Mouse (Mus musculus): ENCODE data around the gene Platr17. TPM values are rescaled to one million over a fixed set of nuclear protein-coding genes. Genes with fewer than 3 reads are reported as not detected.

The Platr17 gene
- polyA plus RNA-seq, 1 experiment from 2014 or later = 0.41 TPM

GRCm38 (mm10) chr17:33909869-33910250 lies 4.9 kb downstream of the Platr17 start:
- ATAC-seq (peak; percentile 13), DNase-seq (peak; percentile 70)
- Histone ChIP-seq H3K36me3 (replicated peaks; ENCODE audit: insufficient read depth, low read length) (peaks cover 34% of the 10 kb centered on the region), H3K27me3 (ENCODE audit: insufficient read depth, low read length) (no peaks in the 10 kb centered on the region), H3K9me3 (ENCODE audit: low read length) (no peaks in the 10 kb centered on the region), H3K4me1 (ENCODE audit: insufficient read depth) (peaks cover 25% of the 10 kb centered on the region), H3K9ac (replicated peaks) (peak overlapping the region; percentile 95), H3K27ac (ENCODE audit: low read depth) (peak overlapping the region; percentile 100), H3K4me3 (ENCODE audit: low read depth, low read length) (peak overlapping the region; percentile 88), H3K4me2 (ENCODE audit: low read depth, low read length) (peak overlapping the region; percentile 97)
- no peak for TF ChIP-seq CTCF (IDR thresholded peaks at IDR 0.05; ENCODE audit: low read depth)
- no peak for TF ChIP-seq EP300 (IDR thresholded peaks at IDR 0.05; ENCODE audit: low read depth)
- WGBS (ENCODE audit: insufficient replicate concordance) = 2% methylated on average over 14 of the region's 14 CpGs

- H3K27ac ChIP-seq (ENCODE audit: low read depth) = peak overlapping the region; percentile 100
- TF ChIP-seq EP300 (IDR thresholded peaks at IDR 0.05; ENCODE audit: low read depth) (no peak), CTCF (IDR thresholded peaks at IDR 0.05; ENCODE audit: low read depth) (peak; percentile 55)
- peaks cover 38% of the 10 kb centered on the region for H3K36me3 ChIP-seq (replicated peaks; ENCODE audit: insufficient read depth, low read length)
- WGBS (ENCODE audit: insufficient replicate concordance) = 47% methylated on average over 11 of the region's 11 CpGs
- H3K9me3 ChIP-seq (ENCODE audit: low read length) = no peaks in the 10 kb centered on the region
- H3K9ac ChIP-seq (replicated peaks) = peak overlapping the region; percentile 95
- peak overlapping the region; percentile 97 for H3K4me2 ChIP-seq (ENCODE audit: low read depth, low read length)
- ATAC-seq (no peak), DNase-seq (no peak)
- H3K4me3 ChIP-seq (ENCODE audit: low read depth, low read length) = peak overlapping the region; percentile 88
- no peaks in the 10 kb centered on the region for H3K27me3 ChIP-seq (ENCODE audit: insufficient read depth, low read length)
- H3K4me1 ChIP-seq (ENCODE audit: insufficient read depth) = peaks cover 29% of the 10 kb centered on the region
Observed at GRCm38 (mm10) chr17:33910346-33911051, 5.6 kb downstream of the Platr17 start.

- H3K36me3 ChIP-seq (replicated peaks; ENCODE audit: insufficient read depth, low read length) = peaks cover 38% of the 10 kb centered on the region
- DNase-seq (no peak), ATAC-seq (no peak)
- no peak overlapping the region for H3K27ac ChIP-seq (ENCODE audit: low read depth)
- WGBS (ENCODE audit: insufficient replicate concordance) = 89% methylated on average over 31 of the region's 31 CpGs
- peaks cover 29% of the 10 kb centered on the region for H3K4me1 ChIP-seq (ENCODE audit: insufficient read depth)
- H3K4me3 ChIP-seq (ENCODE audit: low read depth, low read length) = no peak overlapping the region
- TF ChIP-seq EP300 (IDR thresholded peaks at IDR 0.05; ENCODE audit: low read depth) (no peak), CTCF (IDR thresholded peaks at IDR 0.05; ENCODE audit: low read depth) (no peak)
- H3K4me2 ChIP-seq (ENCODE audit: low read depth, low read length) = peak overlapping the region; percentile 97; the same call in 1 of the 2 replicates
- H3K27me3 ChIP-seq (ENCODE audit: insufficient read depth, low read length) = no peaks in the 10 kb centered on the region
- no peaks in the 10 kb centered on the region for H3K9me3 ChIP-seq (ENCODE audit: low read length)
- no peak overlapping the region for H3K9ac ChIP-seq (replicated peaks)
Observed at GRCm38 (mm10) chr17:33911052-33911812, 6.3 kb downstream of the Platr17 start.

- WGBS (ENCODE audit: insufficient replicate concordance) = 91% methylated on average over 28 of the region's 28 CpGs
- no peak for ATAC-seq
- H3K4me2 ChIP-seq (ENCODE audit: low read depth, low read length) = no peak overlapping the region
- H3K27me3 ChIP-seq (ENCODE audit: insufficient read depth, low read length) = no peaks in the 10 kb centered on the region
- H3K4me3 ChIP-seq (ENCODE audit: low read depth, low read length) = no peak overlapping the region
- H3K27ac ChIP-seq (ENCODE audit: low read depth) = no peak overlapping the region
- H3K9ac ChIP-seq (replicated peaks) = no peak overlapping the region
- no peaks in the 10 kb centered on the region for H3K9me3 ChIP-seq (ENCODE audit: low read length)
- peaks cover 36% of the 10 kb centered on the region for H3K4me1 ChIP-seq (ENCODE audit: insufficient read depth)
- peaks cover 39% of the 10 kb centered on the region for H3K36me3 ChIP-seq (replicated peaks; ENCODE audit: insufficient read depth, low read length)
- no peak for DNase-seq
- TF ChIP-seq CTCF (IDR thresholded peaks at IDR 0.05; ENCODE audit: low read depth) (no peak), EP300 (IDR thresholded peaks at IDR 0.05; ENCODE audit: low read depth) (no peak)
Observed at GRCm38 (mm10) chr17:33911813-33912414, 7.0 kb downstream of the Platr17 start.

GRCm38 (mm10) chr17:33913264-33913663 lies 8.3 kb downstream of the Platr17 start:
- peaks cover 52% of the 10 kb centered on the region for H3K36me3 ChIP-seq (replicated peaks; ENCODE audit: insufficient read depth, low read length)
- H3K27ac ChIP-seq (ENCODE audit: low read depth) = no peak overlapping the region
- TF ChIP-seq EP300 (IDR thresholded peaks at IDR 0.05; ENCODE audit: low read depth) (no peak), CTCF (IDR thresholded peaks at IDR 0.05; ENCODE audit: low read depth) (no peak)

GRCm38 (mm10) chr17:33913905-33914304 lies 9.0 kb downstream of the Platr17 start:
- Histone ChIP-seq H3K27me3 (ENCODE audit: insufficient read depth, low read length) (no peaks in the 10 kb centered on the region), H3K4me3 (ENCODE audit: low read depth, low read length) (no peak overlapping the region), H3K27ac (ENCODE audit: low read depth) (no peak overlapping the region), H3K4me2 (ENCODE audit: low read depth, low read length) (no peak overlapping the region), H3K36me3 (replicated peaks; ENCODE audit: insufficient read depth, low read length) (peaks cover 53% of the 10 kb centered on the region), H3K9ac (replicated peaks) (no peak overlapping the region), H3K9me3 (ENCODE audit: low read length) (no peaks in the 10 kb centered on the region), H3K4me1 (ENCODE audit: insufficient read depth) (peaks cover 32% of the 10 kb centered on the region)
- no peak for DNase-seq
- ATAC-seq = no peak
- TF ChIP-seq EP300 (IDR thresholded peaks at IDR 0.05; ENCODE audit: low read depth) (no peak), CTCF (IDR thresholded peaks at IDR 0.05; ENCODE audit: low read depth) (no peak)
- WGBS (ENCODE audit: insufficient replicate concordance) = 89% methylated on average over 8 of the region's 8 CpGs

More at GRCm38 (mm10) chr17:33913264-33913663, 8.3 kb downstream of the Platr17 start:
- DNase-seq = no peak
- Histone ChIP-seq H3K4me2 (ENCODE audit: low read depth, low read length) (no peak overlapping the region), H3K9ac (replicated peaks) (no peak overlapping the region), H3K27me3 (ENCODE audit: insufficient read depth, low read length) (no peaks in the 10 kb centered on the region), H3K4me1 (ENCODE audit: insufficient read depth) (peaks cover 31% of the 10 kb centered on the region), H3K4me3 (ENCODE audit: low read depth, low read length) (no peak overlapping the region), H3K9me3 (ENCODE audit: low read length) (no peaks in the 10 kb centered on the region)
- 82% methylated on average over 10 of the region's 10 CpGs for WGBS (ENCODE audit: insufficient replicate concordance)
- ATAC-seq = no peak
